Mouse (Mus musculus) heart, embryonic 16.5 days (tissue): ENCODE measurements around the gene Sp9. TPM values are rescaled to one million over a fixed set of nuclear protein-coding genes. Genes with fewer than 3 reads are reported as not detected.
A peak's percentile ranks its signal among the peaks of the same experiment; 100 is the strongest.

Experiments used
- ATAC-seq: fragments of 200-750 bp; cut with Nextera tagmentation; replicated peaks from 2 replicates; pipeline ENCODE4 v1.8.0; 2017; ENCODE audit warnings: moderate number of reproducible peaks; ENCODE audit not compliant: insufficient read depth, low FRiP score; ENCODE audit errors: extremely low read depth
- H3K27ac ChIP-seq: fragments of 300-500 bp; sonication (generic); 2 replicates; pipeline ENCODE4 v1.5.1; 2014; ENCODE audit warnings: mild to moderate bottlenecking, low read length, control low read depth, moderate library complexity
- H3K27me3 ChIP-seq: fragments of 300-500 bp; sonication (generic); 2 replicates; pipeline ENCODE4 v1.6.1; 2014; ENCODE audit warnings: low read length, mixed read lengths; ENCODE audit not compliant: control insufficient read depth, insufficient read depth
- H3K36me3 ChIP-seq: fragments of 300-500 bp; sonication (generic); 2 replicates; pipeline ENCODE4 v1.6.1; 2014; ENCODE audit not compliant: control insufficient read depth, insufficient read depth
- H3K4me1 ChIP-seq: fragments of 300-500 bp; sonication (generic); 2 replicates; pipeline ENCODE4 v1.6.1; 2014; ENCODE audit warnings: low read length, mixed read lengths; ENCODE audit not compliant: control insufficient read depth, insufficient read depth
- H3K4me2 ChIP-seq: fragments of 300-500 bp; sonication (generic); 2 replicates; pipeline ENCODE4 v1.6.1; 2014; ENCODE audit warnings: low read depth, mild to moderate bottlenecking, control low read depth, low read length
- H3K4me3 ChIP-seq: fragments of 300-500 bp; sonication (generic); 2 replicates; pipeline ENCODE4 v1.5.1; 2014; ENCODE audit warnings: mild to moderate bottlenecking, control low read depth, low read length
- H3K9ac ChIP-seq: fragments of 300-500 bp; sonication (generic); 2 replicates; pipeline ENCODE4 v1.6.1; 2014; ENCODE audit warnings: low read length, control low read depth
- H3K9me3 ChIP-seq: fragments of 300-500 bp; sonication (generic); replicated peaks from 2 replicates; pipeline ENCODE4 v1.6.1; 2016; ENCODE audit warnings: low read length; ENCODE audit not compliant: control insufficient read depth
- WGBS: fragments of 180-500 bp; shearing (Covaris S2); extraction: QIAGEN DNeasy Blood & Tissue Kit; methylation state at CpG from one replicate; pipeline ENCODE4 v1.1.7; 2014; 5-methylcytosine and 5-hydroxymethylcytosine counted together
- polyA plus RNA-seq: library from polyadenylated mRNA; unstranded; fragments of >200 nt; fragmentation: Nextera tagmentation; extraction: Ambion mirVana; gene quantifications from 2 replicates; pipeline ENCODE4 v1.2.1, GENCODE M21; 2015

Gene Sp9
- polyA plus RNA-seq, 1 experiment from 2014 or later, result not detected

GRCm38 (mm10) chr2:73278131-73278854 lies 6.6 kb downstream of the Sp9 start:
- Histone ChIP-seq H3K4me1 (peaks cover 33% of the 10 kb centered on the region), H3K4me3 (peak overlapping the region; percentile 34), H3K9me3 (no peaks in the 10 kb centered on the region), H3K4me2 (peak overlapping the region; percentile 50), H3K27ac (no peak overlapping the region), H3K36me3 (no peaks in the 10 kb centered on the region), H3K9ac (no peak overlapping the region), H3K27me3 (peaks cover 52% of the 10 kb centered on the region)
- peak; percentile 80 for ATAC-seq
- 4% methylated on average over 20 of the region's 20 CpGs for WGBS

DNA sequence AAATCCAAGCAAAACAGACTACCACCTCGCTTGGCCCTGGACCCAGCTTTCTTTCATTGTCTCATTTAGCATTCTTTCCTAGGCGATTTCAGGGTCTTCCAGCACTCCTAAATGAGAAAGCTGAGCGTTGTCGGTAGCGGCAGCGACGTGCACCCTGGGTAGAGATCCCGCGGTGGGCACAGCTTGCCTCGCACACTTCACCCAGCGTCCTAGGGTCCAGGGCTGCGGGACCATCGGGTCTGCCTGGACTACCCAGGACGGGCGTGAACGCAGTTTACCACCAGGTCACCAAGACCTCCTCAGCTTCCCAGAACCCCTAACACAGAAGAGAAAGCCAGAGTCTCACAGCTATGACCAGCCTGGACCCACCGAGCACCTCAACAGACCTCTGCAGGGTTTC lies 7.1 kb downstream of the Sp9 start:
- 1% methylated on average over 17 of the region's 17 CpGs for WGBS

DNA sequence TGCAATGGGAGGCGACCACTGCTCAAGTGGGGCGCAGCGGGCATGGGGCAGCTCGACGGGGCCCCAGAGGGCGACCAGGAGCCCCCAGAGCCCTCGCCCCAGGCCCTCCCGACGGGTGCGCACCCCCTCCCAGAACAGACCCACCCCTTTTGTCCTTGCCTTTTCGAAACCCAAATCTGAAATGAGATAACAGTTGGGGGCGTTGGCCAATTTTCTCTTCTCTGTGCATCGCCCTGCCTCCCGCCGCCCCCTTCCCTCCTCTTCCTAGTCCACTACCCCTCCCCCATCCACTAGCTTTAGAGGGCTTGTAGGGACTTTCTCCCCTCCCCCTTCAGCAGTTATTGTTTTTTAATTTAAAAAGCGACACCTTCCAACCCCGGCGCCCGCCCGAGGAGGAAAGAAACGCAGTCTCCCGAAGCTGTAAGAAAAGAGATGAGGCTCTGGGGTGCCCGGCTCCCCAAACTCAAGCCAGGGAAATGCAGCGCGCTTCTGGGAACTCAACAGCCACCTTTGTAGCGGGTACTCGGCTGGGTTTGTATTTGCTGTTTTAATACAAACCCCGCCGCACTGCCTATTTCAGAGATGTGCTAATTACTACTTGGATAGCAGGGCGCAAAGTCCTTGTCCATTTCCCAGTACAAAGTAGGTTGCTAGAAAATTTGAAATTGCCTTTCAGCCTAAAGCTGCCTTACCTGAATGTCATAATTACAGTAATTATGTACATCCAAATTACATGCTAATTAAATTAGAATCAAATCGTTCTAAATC lies 7.7 kb downstream of the Sp9 start:
- Histone ChIP-seq H3K36me3 (no peaks in the 10 kb centered on the region), H3K4me3 (peak overlapping the region; percentile 34), H3K4me2 (peak overlapping the region; percentile 50), H3K9me3 (no peaks in the 10 kb centered on the region), H3K27ac (no peak overlapping the region), H3K9ac (no peak overlapping the region), H3K27me3 (peaks cover 45% of the 10 kb centered on the region), H3K4me1 (peaks cover 26% of the 10 kb centered on the region)
- ATAC-seq, result no peak
- 3% methylated on average over 31 of the region's 31 CpGs for WGBS

More for the DNA sequence above, 7.1 kb downstream of the Sp9 start:
- Histone ChIP-seq H3K27me3 (peaks cover 46% of the 10 kb centered on the region), H3K4me1 (peaks cover 32% of the 10 kb centered on the region), H3K4me2 (peak overlapping the region; percentile 50), H3K4me3 (peak overlapping the region; percentile 34), H3K9ac (no peak overlapping the region), H3K27ac (no peak overlapping the region), H3K9me3 (no peaks in the 10 kb centered on the region), H3K36me3 (no peaks in the 10 kb centered on the region)
- no peak; the same call in 1 of the 2 replicates for ATAC-seq

DNA sequence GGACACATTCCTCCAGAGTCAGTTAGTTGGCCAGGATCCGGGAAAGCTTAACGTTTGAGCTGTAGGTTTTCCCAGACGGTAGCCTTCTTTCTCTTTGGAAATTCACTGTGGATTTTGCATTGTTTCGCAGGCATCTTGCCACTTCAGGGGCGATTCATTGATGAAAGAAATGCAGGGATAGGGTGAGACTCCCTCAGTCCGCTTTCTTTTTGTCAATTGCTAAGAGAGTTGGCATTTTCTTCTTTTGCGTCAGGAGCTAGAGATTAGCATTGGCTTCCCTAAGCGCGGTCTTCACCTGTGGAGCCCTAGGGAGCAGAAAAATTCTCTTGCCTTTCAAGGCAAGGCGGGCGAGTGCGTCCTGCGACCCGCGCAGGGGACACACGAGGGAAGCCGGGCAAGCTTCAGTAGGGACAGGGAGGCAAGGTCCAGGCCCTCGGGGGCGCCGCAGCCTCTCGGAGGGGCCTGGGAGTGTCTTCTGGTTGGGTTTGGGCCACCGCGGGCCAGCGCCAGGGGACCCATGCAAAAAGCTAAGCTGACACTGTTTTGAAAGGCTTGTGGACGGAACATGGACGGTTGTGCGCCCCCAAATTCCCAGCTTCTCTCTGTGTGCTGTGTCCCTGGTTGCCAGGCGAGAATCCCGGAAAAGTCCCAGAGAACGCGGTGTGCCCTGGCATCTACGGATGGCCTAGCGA lies 8.8 kb downstream of the Sp9 start:
- WGBS, result 6% methylated on average over 33 of the region's 33 CpGs
- Histone ChIP-seq H3K4me2 (peak overlapping the region; percentile 24), H3K4me1 (peaks cover 26% of the 10 kb centered on the region), H3K9me3 (no peaks in the 10 kb centered on the region), H3K27ac (no peak overlapping the region), H3K4me3 (peak overlapping the region; percentile 37), H3K36me3 (no peaks in the 10 kb centered on the region), H3K9ac (no peak overlapping the region), H3K27me3 (peaks cover 45% of the 10 kb centered on the region)
- ATAC-seq, result no peak

DNA sequence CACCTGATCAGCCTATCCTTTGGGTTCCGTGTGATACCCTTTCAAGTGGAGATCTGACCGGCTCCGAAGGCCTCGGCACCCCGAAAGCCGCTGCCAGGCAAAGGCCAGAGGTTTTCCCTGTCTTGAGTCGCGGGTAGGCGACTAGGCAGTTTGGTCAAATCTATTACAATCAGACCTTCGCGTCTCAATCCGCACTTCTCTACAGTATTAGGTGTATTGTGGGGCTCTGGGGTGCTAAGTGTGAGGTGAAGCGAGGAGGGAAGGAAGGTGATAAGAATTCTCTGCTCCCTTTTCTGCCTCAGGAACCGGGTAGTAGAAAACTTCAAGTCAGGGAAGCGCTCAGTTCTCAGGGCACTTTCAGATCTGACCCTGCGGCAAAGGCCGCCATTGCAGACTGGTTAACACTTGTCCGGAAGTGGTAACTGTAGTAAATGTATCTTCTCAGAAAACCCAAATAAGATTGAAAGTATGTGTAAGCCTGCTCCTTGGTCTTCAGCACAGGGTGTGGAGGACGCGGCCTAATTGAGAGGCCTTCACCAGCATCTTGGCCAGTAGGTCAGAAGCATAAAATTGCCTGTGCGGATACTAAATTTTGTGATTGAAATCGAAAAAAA lies 9.4 kb downstream of the Sp9 start:
- no peak for ATAC-seq
- Histone ChIP-seq H3K4me3 (peak overlapping the region; percentile 37), H3K4me2 (peak overlapping the region; percentile 24), H3K27me3 (peaks cover 44% of the 10 kb centered on the region), H3K9ac (no peak overlapping the region), H3K9me3 (no peaks in the 10 kb centered on the region), H3K36me3 (no peaks in the 10 kb centered on the region), H3K4me1 (peaks cover 26% of the 10 kb centered on the region), H3K27ac (no peak overlapping the region)
- WGBS, result 24% methylated on average over 22 of the region's 22 CpGs

GRCm38 (mm10) chr2:73281707-73282106 lies 10.0 kb downstream of the Sp9 start:
- Histone ChIP-seq H3K4me1 (peaks cover 26% of the 10 kb centered on the region), H3K9me3 (no peaks in the 10 kb centered on the region), H3K36me3 (no peaks in the 10 kb centered on the region), H3K9ac (no peak overlapping the region), H3K27me3 (peaks cover 44% of the 10 kb centered on the region), H3K4me2 (no peak overlapping the region), H3K4me3 (no peak overlapping the region), H3K27ac (no peak overlapping the region)
- 23% methylated on average over 7 of the region's 7 CpGs for WGBS
- no peak for ATAC-seq

DNA sequence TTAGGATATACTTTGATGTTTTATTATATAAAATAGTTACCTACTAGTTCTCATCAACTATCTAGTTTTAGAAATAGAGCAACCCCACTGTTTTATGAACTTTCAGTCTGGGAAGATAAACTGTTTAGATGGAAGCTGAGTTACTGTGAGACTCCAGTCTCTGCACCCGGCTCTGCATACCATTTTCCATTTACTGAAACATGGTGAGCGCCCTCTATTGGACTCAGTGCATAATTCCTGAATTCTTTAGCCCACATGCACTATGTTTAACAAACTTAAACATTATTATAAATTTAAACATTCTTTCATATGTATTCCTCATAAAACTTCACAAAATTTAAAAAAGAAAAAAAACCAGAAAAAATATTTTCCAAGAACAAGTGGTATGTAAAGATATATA lies 13.9 kb downstream of the Sp9 start:
- no peak overlapping the region for H3K9ac ChIP-seq
- ATAC-seq, result no peak
- no peak overlapping the region for H3K27ac ChIP-seq
- WGBS, result 10% methylated on average over 2 of the region's 2 CpGs
- H3K4me1 ChIP-seq, result peaks cover 7% of the 10 kb centered on the region
- H3K27me3 ChIP-seq, result peaks cover 15% of the 10 kb centered on the region
- no peak overlapping the region for H3K4me2 ChIP-seq
- H3K9me3 ChIP-seq, result no peaks in the 10 kb centered on the region
- H3K4me3 ChIP-seq, result no peak overlapping the region
- H3K36me3 ChIP-seq, result no peaks in the 10 kb centered on the region

- Histone ChIP-seq H3K4me3 (no peak overlapping the region), H3K4me2 (no peak overlapping the region), H3K27ac (no peak overlapping the region), H3K36me3 (peaks cover 4% of the 10 kb centered on the region; the same call in 1 of the 2 replicates), H3K27me3 (no peaks in the 10 kb centered on the region), H3K9me3 (no peaks in the 10 kb centered on the region), H3K9ac (no peak overlapping the region), H3K4me1 (no peaks in the 10 kb centered on the region)
- no peak for ATAC-seq
- 72% methylated on average over 4 of the region's 4 CpGs for WGBS
Measured at GRCm38 (mm10) chr2:73291130-73291529, 19.4 kb downstream of the Sp9 start.
